Mouse (Mus musculus): ENCODE measurements around the gene Setd3. TPM values are rescaled to one million over a fixed set of nuclear protein-coding genes. Genes with fewer than 3 reads are reported as not detected.

Gene Setd3
- total RNA-seq, 4 experiments from 2014 or later, result 143 to 158 (median 154) TPM

DNA sequence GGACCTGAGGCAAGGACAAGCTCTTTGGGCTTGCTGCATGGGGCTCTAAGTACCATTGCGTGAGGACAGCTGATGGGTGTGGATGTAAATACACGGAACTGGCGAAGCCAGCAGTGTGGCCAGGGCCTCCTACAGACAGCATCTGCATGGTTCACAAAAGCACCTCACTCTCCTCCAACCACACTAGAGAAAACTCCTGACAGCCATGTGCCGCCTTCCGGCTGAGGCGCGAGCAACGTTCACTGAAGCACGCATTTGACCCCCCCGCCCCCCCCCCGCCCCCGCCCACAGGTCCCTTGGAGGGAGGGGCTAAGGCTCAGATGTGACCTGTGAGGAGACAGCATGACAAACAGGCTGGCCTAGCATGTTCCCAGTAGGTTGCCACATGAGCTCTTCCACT, 25.9 kb upstream of the Setd3 start:
- DNase-seq (ENCODE audit: low spot score in 2 of 2), result no peak

DNA sequence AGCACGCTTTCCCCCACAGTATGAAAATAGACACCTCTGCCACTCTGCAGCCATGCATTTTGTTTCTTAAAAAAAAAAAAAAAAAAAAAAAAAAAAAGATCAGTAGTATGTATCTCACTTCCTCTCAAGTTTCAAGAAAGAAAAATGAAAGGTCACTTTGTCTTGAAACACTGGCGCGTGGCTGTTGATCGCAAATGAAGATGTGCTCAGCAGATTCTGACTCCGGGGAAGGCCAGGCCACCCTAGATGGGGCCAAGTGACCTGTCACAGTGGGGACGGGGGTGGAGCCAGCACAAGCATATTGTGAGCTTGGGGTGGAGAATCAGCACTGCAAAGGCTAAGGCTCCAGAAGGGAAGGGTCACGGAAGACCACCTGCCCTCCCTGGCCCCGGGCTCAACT, 24.8 kb upstream of the Setd3 start:
- DNase-seq (ENCODE audit: low spot score in 2 of 2), result no peak

DNA sequence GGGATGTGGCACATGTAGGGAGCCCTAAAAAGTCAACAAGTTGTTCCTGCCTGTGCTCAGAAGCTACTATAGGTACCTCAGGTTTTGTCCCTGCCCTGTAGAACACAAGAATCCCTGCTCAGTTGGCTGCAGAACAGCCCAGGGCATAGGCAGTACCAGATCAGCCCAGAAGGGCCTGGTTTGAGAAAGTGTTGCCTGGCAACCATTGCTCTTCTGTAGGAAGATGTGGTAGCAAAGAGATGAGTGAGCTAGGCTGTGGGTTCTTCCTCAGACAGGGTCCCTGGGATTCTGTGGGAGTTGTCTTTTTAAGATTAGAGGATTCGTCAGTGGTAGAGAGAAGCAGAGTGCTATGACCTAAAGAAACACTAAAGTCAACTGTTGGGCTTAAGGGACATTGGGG, 21.0 kb upstream of the Setd3 start:
- no peak for DNase-seq (ENCODE audit: low spot score in 2 of 2)

DNA sequence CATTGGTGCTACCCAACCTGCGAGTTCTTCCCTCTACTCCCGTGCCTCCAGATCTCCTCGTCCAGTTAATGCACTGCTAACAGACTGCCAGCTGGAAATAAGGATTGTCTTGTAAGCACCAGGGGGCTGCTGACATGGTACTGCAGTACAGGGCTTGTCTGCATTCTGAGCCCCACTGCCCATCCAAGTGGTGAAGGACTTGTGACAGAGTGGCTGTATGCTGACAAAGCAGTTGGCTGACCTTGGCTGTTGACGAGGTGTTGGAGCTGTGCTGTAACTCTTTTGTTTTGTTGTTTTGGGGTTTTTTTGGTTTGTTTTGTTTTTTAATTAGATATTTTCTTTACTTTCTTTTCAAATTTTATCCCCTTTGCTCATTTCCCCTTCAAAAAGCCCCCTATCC, 19.3 kb upstream of the Setd3 start:
- no peak for DNase-seq (ENCODE audit: low spot score in 2 of 2)

DNA sequence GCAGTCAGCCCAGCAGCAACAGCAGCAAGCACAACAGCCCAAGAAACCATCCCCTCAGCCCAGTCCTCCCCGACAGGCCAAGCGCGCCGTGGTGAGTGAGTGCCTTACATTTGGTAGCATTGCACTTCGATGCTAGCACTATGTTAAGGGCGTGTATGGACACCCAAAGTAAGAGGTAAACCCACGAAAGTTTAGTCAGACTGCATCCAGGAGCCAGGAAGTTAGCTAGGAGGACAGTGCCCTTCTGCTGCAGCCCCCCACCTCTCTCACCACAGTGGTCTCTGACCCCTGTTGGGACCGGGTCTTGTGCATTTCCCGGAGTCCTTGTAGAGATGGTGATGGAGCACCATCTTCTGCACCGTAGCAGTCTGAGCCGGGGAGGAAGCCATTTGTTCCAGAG, 16.6 kb upstream of the Setd3 start:
- no peak for DNase-seq (ENCODE audit: low spot score in 2 of 2)

DNA sequence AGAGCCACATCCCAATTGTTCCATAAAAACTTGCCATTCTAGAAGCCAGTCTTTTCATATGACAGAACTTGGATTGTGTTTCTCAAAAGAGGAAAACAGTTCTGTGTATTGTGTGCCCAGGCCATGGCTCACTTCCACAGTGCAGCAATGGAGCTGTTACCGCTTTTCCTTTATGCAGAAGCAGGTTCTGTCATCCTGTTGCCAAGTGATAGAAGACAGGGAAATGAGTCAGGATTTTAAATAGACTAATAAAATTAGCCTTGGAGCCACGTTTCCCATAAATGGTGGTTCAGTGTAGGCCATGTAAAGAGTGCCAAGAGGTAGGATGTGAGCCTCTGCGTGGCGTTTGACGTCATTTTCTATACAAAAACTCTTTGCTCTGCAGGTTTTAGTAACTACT, 14.8 kb upstream of the Setd3 start:
- DNase-seq (ENCODE audit: low spot score in 2 of 2), result peak in 1 of 2 experiments; percentile 56

DNA sequence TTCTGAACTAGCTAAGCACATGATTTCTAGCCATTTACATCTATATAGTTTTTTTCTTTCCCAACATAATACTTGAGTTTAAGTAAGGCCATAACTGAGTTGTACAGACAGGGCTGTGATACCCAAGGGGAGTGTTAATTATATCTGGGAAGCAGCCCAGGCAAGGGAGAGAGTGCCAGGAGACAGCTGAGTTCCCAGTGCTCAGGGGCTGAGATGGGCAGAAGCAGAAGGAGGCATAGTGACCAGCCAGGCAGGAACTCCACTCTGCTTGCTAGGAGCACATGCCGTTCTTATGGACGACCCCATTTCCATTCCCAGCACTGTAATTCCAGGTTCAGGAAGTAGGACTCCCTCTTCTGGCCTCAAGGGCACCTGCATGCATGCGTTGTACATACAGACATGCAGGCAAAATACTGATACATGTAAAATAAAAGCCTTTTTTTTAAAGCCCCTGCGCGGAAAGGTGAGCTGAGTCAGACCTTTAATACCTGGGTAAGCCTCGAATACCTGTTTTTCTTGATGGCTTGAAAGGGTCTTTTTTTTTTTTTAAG, 8.5 kb upstream of the Setd3 start:
- DNase-seq (ENCODE audit: low spot score in 2 of 2), result no peak

DNA sequence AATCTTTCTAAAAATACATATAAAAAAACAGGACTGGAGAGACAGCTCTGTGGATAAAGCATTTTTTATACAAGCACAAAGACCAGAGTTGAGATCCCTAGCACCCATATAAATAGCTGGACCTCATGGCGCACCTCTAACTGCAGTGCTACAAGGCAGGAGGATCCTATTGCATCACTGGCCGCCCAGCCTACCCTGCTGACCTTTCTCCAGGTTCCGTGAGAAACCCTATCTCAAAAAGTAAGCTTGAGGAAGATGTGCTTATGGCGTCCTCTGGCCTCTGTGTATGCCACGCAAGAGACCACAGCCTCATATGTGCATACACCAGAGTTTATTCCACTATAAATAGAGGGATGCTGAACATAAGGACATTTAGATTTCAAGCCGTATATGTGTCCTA, 2.6 kb upstream of the Setd3 start:
- DNase-seq (ENCODE audit: low spot score in 2 of 2), result no peak

DNA sequence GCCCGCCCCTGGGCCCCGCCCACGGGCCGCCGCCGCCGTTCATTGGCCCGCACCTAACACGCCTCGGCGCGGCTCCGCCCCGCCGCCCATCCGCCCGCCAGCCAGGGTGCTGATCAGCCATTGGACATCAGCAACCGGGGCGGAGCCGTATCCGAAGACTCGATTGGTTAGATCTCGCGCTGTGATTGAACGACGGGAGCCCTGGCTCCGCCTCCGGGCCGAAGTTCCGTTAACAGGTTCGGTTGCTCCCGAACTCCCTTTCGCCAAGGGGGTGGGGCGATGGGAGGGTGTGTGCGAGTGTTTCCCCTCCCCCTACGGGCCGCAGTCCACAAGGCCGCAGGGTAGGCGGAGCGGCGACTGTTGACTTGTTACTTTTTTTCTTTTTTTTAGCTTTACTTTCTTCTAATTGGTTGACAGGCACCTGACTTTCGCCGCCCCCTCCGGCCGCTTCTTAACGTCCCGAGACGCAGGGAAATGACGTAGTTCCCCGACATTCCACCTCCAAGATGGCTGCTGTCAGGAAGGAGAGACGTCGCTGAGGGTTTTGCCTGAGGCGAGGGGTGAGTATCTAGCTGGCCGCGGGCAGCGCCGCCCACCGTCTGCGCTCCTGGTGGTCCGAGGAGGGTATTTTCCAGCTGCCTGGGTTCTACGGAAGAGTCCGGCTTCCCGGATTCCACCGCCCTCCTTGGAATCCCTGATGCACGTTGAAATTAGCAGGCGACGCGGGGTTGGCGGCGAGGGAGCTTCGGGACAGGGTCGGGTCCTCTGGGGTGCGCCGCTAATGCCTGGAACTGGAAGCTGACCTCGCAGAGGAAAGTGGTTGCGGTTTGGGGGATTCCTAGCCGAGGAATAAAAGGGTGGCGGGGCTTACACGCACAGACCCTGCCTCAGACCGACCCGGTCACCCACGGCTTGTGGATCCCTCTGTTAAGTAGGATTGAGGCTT, 480 bp upstream of the Setd3 start, which contains the start of gene Ccnk:
TSS of gene Ccnk (plus strand) at position 259 of the 946 bp plus-strand sequence.
- peak; percentile 99 to 100 for DNase-seq (ENCODE audit: low spot score in 2 of 2)

DNA sequence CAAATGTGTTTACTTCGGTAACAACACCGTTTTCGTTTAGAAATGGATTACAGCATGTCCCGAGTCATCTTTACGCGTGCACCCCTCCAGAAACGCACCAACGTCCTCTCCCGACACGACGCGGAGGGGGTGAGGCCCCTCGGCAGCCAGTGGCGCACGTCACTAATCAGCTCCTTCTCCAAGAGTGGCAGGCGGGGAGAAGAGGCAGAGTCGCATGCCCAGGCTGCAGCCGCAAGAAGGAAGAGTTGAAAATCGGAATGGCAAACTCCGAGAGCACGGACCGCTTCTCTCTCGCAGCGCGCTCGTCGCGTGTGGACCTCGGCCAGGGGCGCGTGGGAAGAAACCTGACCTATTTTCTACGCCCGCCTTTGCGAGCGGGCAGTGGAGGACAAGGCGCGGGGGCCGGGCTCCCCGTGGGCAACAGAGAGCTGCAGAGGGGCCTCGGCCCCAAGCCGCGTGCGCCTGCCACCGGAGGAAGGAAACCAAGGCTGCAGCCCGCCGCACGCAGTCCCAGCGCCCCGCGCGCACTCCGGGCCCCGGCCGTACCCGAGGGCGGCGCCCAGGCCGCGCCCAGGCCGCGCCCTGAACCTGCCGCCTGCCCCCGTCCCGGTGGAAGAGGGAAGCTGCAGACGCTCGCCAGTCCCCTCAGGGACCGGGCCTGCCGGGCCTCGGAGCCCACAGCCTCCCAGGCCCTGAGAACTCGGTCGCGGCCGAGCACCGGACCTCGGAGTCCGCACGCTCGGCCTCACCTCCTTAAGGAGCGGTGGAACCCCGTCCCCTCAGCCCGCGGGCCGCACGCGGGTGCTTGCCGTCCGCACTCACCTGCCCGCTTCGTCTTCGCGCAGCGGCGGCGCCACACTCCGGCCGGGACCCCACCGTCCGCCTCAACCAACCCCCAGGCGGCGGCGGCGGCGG, 526 bp downstream of the Setd3 start:
- DNase-seq (ENCODE audit: low spot score in 2 of 2), result peak; percentile 53 to 54

DNA sequence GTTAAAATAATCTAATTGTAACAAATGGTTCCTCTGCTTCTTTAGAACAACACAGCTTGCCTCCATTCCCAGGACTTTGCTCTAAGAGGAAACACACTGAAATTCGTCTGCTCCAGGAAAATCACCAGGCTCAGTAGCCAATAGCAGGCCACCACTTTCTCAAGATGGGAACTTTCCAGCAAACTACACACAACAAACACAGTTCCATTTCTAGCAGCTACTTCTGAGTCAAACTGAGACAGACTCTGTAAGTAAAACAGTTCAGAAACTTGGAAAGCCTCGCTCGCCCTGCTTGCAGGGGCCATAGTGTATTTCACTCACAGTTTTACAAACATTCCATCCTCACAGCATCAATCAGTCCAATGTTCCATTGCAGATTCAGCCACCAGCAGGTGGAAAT, 2.7 kb downstream of the Setd3 start:
- no peak for DNase-seq (ENCODE audit: low spot score in 2 of 2)

DNA sequence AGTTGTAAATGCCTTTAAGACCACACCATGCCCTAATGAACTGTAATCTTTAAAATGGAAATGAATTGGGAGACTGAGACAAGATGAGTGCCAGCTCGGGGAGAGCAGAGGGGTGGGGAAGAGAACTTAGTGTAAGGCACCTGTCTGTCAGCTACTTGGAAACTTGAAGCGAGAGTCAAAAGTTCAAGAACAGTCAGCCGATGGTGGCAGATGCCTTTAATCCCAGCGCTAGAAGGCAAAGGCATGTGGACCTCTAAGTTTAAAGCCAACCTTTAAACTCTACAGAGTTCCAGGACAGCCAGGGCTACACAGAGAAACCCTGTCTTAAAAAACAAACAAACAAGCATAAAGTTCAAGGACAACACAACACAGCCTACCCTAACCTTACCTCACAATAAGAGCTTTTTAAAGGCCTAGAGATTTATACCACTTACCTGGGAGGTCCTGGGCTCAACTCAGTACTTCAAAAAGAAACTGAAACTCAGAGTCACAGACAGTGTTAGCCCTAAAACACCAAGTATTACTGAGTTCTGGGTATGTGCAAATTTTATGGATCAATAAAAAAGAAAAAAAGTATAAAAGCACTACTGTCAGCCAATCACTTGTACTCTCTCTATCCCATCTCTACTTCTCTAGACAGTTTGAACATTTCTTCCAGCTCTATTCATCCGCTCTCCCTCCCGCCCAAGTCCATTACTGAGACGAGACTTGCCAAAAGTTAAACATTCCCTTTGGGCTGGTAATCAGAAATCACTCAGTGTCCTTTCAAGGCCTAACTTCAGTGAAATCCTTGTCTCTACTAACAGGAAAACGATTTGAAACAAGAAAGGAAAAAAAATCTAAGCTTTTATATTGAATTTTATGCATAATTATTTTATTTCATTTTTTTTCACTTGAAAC, 4.3 kb downstream of the Setd3 start:
- no peak for DNase-seq (ENCODE audit: low spot score in 2 of 2)

DNA sequence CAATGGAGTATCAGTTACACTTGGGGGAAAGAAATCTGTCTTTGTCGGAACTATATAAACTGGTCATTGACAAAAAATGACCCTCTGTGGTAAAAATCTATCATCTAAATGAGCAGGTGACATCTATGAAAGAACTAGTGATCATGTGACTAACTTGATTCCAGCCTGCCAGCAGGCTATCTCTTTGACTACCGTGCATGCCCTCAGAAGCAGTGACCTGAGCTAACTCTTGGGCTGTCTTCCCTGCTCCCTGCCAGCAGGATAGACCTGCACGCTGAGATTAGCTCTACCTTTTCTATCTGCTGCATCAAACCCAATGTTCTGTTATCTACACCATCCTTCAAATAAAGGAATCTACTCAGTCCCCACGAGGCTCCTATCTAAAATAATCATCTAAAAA, 6.5 kb downstream of the Setd3 start:
- DNase-seq (ENCODE audit: low spot score in 2 of 2), result no peak

DNA sequence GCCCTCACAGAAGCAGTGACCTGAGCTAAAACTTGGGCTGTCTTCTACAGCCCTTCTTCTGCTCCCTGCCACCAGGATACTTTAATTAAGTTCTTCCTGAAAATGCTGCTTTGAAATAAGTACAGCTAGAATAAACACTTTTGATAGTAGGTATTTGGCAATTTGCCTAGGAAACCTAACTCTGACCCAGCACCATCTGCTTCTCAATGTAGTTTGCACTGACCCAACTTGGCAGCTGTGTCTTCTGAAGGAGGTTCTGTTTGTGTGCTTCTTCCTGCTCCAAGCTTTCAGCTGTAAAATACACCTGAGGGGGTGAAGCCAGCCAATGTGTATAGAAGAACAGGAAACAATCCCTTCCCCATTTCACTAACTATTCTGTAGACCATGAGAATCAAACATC, 7.8 kb downstream of the Setd3 start:
- DNase-seq (ENCODE audit: low spot score in 2 of 2), result no peak

DNA sequence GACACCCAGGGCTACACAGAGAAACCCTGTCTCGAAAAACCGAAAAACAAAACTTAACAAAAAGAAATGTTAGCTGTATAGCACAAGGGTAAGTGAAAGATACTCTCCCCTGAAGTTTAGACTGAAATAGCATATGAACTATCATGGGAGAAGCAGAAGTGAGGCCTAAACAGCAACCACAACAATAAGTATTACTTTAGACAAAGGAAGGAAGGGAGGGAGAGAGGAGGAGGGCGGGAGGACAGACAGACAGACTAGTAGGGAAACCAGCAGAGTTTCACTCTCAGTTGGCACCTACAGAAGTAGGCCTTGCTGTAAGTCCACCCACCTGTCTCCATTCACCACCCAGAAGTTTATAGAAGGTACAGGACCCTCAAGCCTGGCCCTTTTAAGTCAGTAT, 8.6 kb downstream of the Setd3 start:
- no peak for DNase-seq (ENCODE audit: low spot score in 2 of 2)

DNA sequence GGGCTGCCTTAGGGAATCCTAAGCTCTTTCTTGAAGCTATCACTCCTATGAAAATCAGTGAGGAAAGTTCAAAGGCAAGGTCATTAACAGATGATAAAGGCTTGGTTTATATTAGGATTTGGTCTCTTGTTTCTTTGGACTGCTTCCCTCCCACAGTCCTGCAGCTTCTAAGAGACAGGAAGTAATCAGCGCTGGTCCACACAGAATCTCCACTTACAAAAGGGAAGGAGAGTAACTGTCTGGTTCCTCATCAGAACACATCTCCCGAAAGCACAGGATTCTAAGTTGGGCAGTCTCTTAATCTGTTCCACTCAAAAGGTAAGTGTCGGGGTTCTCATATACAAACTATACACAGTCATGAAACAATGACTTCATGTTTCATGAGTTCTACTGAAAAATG, 10.2 kb downstream of the Setd3 start:
- no peak for DNase-seq (ENCODE audit: low spot score in 2 of 2)

DNA sequence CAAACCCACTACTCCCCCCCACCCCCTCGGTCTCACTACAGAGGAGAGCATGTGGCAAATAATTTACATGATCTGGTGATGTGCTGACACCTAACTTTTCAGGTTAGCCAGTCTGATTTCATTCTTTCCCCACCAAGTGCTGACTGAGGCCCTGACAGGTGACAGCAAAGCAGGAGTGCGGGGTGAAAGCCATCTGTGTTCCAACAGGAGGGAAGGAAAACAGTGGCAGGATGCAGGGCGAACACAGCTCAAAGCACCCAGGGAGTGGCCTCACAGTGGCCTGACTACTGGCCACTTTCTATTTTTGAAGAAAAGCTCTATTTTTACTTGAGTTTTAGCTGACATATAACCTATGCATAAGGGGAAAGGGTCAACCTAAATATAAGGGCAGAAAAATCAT, 15.4 kb downstream of the Setd3 start:
- DNase-seq (ENCODE audit: low spot score in 2 of 2), result no peak

DNA sequence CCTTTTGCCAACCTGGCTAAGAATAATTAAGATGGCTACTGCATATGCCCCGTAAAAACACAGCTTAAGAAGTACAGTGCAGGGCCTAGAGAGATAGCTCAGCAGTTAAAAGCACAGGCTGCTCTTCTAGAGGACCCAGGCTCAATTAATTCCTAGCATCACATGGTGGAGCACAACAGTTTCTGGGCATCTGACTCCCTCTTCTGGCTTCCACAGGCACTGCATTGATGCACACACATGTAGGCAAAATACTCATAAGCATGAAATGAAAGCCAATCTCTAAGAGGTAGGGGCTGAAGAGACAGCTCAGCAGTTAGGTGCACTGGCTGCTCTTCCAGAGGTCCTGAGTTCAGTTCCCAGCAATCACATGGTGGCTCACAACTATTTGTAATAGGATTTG, 17.1 kb downstream of the Setd3 start:
- peak in 1 of 2 experiments; percentile 36 for DNase-seq (ENCODE audit: low spot score in 2 of 2)

DNA sequence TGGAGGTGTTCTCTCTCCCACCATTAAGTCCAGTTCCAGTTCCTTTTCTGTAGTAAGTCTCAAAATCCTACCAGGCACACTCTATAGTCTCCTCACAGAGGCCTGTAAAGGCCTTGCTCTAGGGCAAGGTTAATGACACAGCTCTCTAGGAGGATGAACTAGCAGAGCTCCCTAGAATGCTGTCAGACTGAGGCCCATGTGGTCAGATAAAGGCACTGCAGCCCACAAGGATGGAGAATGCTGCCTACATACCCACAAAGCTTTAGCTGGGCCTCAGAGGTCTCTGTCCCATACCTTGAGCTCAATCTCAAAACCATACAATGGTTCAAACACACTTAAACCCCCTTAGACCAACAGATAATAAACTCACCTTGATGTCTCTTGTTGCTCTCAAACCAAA, 19.3 kb downstream of the Setd3 start:
- no peak for DNase-seq (ENCODE audit: low spot score in 2 of 2)

DNA sequence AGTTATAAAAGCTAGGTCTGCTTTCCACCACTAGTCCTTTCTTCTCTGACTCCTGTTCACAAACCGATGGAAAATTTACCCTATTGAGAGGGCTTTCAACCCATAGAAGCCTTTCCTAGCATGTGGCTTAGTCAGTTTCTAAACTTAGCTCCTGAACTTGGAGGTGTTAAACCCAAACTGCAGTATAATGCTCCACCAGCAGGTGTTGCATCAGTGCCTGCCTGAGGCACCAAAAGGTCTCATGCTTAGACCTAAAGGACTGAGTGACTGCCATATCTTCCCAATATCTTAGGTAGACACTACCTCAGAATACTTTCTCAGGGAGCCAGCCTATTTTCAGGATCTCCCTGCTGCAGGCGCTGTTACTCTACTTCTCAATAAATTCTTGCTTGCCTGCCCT, 26.4 kb downstream of the Setd3 start:
- no peak for DNase-seq (ENCODE audit: low spot score in 2 of 2)

DNA sequence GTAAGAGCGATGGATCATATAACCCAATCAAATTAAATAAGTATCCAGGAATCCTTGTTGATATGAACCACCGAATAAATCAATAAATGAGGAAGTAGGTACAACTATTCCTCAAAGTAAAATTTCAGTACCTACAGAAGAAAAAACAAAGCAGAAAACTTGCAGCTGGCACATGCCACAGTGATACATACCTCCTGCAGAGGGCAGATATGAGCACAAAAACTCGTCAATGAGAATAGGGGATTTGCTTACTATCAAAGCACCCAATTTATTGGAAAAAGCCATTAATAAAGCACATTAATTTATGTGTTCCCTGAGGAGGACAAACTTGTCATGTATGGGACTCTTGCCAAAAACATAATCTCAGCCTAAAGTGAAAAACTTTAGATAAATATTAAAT, 29.4 kb downstream of the Setd3 start:
- DNase-seq (ENCODE audit: low spot score in 2 of 2), result no peak
